Mouse (Mus musculus) telencephalon, adult 2 months (tissue): Measurements from ENCODE around the gene Stx5a.

Source experiments
- DNase-seq: peaks from one replicate; pipeline ENCODE4 v3.0.0-alpha.2; 2011; ENCODE audit warnings: low read depth, low spot score

Gene Stx5a

DNA sequence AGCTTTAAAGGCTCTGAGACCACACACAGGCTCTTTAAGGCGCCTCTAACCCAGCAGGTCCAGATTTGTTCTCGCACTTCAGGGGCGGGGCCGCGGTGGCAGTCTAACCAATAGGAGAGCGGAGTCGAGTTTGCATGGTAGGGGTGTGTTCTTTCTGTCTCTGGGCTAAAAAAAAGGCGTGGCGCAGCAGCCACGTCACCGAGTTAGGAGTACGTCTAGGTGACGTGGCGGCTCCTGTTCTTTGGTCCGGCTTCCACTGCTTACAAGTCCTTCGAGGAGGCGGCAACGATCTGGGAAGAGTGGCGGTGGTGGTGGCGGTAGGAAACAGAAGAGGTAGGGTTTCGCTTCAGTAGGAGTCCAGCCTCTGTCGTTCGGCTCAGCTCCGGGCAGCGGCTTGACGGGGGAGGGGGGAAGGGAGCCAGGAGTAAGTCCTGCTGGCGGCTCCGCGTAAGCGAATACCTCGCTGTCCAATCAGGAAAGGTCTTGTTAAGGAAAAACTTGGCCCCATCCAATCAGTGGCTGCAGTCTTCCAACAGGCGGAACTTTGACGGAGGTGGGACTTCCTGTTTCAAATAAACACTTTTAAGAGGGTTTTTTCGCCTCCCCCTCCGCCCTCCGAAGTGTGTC, at the start of gene Stx5a:
Gene Stx5a (plus strand): TSS at position 171 of the 627 bp plus-strand sequence.
- DNase-seq = peak; percentile 99

DNA sequence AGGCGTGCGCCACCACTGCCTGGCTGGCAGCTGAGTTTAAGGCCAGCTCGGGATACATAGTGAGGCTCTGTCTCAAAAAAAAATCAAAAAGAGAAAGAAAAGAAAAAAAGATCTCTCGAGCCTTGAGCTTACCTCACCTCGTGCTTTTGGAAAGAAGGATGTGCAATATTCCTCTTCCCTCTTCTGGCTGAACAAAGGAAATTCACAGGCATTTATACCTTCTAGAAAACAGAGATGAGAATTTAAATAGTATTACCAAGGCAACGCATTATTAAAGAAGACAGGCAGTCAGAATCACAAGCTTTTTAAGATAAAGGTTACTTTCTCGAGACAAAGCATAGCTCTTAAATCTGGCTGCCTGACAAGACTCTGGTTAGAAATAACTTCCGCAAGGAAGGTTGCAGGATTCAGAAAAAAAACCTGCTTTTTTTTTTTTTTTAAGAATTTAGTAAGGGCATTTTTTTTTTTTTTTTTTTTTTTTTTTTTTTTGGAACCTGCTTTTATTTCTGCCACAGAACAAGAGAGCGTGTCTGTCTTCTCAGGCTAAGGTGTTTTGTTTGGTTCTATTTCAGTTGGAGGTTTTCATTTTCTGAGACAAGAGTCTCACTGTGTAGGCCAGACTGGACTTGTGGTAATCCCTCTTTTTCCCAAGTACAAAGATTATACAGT, 49.2 kb upstream of the Stx5a start:
- peak; percentile 58 for DNase-seq

DNA sequence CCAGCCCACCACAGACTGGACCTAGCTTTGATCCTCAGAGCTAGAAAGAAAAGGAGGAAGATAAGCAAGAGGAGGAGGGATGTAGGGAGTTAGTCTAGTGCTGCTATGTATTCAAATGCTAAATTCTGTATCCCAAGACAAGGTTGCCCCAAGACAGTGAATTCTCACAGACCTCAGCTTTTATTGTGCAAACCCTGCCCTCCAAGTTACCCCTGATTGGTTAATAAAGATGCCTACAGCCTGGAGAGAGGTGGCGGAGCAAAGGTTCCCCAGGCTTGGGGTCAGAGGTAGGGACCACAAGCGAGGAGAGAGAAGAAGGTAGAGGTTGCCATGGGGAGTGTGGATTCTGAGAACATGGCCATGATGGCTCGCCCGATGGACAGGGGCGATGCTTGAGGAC, 48.5 kb upstream of the Stx5a start:
- no peak for DNase-seq

DNA sequence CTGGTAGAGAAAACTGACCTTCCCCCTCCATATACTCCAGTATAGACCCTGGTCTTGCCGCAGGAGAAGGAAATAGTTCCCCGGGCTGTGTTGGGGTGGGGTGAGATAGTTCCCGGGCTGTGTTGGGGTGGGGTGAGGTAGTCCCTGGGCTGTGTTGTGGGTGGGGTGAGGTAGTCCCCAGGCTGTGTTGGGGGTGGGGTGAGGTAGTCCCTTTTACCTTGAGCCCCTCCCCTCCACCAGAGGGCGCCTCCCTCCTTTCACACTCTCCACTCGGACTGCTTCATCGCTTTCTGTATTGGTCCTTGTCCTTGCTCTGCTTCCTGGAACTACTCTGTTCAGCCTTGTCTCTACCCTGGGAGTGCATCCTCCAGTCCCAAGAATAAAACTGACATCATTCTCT, 45.9 kb upstream of the Stx5a start:
- no peak for DNase-seq

DNA sequence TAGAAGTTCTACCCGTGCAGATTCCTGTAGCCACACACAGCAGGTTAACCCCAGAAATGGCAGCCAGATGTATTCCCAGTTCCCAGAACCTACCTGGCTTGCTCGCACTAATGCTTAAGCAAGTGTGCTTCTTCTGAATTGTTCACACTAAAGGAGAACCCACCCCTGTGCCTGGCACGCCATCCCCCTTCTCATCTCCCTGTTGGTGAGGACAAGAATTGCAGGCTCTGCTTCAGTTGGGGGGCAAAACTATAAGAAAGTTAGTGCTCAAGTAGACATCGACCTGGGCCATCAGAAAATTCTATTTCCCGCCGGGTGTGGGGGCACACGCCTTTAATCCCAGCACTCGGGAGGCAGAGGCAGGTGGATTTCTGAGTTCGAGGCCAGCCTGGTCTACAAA, 41.6 kb upstream of the Stx5a start:
- DNase-seq = no peak

DNA sequence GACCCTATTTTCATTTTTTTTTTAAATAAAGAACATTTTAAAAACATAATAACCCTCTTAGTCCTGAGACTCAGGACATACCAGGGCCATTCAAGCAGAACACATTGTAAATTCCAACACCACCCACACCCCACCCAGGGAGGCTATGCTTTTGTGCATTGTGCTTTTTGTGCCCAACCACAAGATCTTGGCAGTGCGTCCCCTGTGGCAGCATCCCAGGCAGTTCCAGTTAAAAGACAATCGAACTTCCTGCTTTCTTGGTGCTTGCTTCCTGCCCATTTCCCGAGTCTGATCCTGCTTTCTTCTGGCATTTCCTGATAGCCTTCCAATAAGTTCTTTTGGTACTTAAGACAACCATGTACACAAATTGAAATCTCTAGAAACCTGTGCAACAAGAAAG, 38.8 kb upstream of the Stx5a start:
- no peak for DNase-seq

DNA sequence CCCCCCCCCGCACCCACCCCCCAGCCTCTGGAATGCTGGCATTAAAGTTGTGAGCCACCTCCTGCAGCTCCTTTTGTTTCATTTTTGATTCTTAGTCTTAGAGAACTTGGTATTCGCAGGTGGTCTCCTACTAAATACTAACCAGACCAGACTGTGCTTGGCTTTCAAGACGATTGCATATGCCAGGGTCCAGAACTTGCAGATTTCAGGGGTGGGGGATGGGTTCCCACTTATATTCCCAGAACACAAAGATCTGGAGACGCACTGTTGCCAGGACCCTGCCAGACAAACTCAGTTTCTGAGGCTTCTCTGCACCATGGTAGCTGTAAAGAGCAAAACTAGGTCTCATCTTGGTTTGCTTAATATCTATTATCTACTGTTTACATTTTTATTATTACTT, 37.6 kb upstream of the Stx5a start:
- DNase-seq = no peak

DNA sequence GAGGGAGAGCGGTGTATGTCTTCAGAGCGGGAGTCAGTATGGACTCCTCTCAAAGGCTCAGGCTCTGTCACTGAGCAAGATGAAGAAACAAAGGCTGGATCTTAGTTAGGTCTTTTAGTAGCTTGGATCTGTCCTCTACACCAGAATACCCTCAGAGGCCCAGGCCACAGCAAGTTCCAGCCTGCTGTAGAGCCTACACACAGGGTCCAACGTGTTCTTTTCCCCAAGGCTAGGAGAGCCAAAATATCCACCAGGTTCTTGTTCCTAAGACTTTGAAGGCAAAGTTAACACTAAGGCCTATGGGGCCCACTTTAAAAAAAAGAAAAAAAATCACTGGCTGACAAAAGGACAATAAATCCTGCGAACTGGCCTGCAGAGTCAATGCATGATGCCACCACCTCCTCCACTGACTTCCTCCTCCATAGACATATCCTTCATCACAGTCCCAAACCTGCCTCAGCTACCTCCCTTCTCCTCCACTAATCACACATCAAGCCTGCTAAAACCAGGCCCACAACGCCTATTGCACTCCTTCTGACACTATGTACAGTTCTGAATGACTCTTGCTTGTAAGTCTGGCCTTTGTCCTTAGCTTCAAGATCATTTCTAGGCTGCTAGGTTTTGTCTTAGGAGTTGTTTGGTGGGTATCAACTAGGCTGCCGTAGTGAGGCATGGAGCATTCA, 36.0 kb upstream of the Stx5a start:
- DNase-seq = no peak

DNA sequence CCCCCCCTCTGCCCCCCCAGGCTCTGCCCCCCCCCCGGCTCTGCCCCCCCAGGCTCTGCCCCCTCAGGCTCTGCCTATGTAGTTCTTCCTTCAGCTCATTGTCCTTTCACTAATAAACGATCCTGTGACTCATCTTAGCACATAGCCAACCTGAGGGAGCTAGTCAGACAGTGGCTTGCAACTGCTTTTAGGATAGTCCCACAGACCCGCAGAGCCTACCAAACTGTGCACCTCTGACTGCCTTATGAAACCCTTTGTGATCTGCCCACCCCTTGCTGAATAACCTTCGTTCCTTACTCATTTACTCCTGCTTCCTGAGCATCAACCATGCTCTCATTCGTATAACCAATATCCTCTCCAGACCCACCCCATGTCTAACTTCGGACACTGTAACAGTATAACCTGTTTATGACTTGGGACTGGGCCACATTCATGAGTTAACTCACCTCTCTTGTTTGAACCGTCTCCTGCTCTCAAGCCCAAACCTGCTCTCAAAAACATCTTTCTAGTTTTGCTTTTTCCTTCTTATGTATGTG, 35.0 kb upstream of the Stx5a start:
- no peak for DNase-seq

DNA sequence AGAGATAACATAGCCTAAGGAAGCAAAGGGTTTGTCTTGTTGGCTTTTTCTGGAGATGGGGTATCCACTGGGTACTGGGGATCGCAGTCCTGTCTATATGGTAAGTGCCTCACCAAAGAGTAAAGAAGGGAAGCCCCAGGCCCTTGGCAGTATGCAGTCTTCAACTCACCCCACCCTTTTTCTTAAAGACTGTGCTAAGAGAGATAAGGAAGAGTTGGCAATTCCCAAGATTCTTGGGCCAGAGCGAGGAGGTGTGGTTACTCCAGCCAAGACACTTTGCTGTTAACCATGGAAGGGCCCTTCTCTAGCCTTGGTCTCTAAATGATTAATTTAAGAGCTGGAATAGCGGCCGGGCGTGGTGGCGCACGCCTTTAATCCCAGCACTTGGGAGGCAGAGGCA, 34.3 kb upstream of the Stx5a start:
- no peak for DNase-seq

DNA sequence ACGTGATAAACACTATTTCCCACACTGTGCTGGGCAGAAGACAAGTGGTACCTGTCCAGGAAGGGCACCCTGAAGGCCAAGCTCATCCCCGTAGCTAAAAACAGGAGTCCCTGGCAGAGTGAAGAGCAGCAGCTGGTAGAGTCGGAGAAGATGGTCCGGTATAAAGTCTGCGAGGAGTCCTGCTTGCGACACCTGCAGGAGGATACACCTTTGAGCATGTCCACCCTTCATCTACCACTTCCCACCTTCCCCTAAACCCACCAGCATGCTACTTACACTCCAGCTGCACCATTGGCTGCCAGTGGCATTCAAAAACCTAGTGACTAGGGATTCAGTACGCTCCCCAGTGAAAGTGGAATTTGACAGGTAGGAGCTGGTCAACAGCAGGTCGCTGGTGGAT, 32.3 kb upstream of the Stx5a start:
- DNase-seq = no peak

DNA sequence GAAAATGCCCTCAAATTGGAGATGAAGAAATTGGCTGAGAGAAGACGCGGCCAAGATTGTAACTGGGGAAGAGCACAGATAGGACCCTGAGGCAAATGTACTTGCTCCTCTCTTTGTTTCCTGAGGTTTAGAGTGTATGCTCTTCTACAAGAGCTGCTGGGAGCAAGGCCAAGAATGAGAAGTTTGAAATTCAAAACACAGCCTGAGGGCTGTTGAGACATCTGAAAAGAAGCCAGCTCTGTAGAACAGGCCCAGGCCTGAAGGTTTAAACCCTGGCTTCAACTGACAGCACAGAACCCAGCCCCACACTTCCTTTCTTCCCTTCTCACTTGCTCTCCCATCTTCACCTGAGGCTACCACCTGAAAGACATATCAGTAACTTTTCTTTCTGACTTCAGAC, 31.2 kb upstream of the Stx5a start:
- DNase-seq = no peak

DNA sequence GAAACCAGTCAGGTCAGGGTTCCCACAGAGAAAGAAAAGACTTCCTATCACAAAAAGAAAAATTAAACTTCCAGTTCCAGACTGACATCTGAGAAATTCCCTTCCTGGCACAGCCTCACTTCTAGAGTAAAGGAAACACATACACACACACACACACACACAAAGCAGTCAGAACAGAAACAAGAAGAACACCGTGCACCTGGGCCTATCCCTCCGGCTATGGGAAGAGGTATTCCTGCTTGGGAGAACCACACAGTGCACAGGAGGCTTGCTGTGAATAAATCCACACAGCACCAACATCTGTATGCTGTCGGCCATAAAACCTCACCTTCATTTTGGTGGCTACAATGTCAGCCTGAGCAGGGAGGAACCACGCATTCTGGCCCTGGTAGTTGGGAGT, 29.7 kb upstream of the Stx5a start:
- no peak for DNase-seq

DNA sequence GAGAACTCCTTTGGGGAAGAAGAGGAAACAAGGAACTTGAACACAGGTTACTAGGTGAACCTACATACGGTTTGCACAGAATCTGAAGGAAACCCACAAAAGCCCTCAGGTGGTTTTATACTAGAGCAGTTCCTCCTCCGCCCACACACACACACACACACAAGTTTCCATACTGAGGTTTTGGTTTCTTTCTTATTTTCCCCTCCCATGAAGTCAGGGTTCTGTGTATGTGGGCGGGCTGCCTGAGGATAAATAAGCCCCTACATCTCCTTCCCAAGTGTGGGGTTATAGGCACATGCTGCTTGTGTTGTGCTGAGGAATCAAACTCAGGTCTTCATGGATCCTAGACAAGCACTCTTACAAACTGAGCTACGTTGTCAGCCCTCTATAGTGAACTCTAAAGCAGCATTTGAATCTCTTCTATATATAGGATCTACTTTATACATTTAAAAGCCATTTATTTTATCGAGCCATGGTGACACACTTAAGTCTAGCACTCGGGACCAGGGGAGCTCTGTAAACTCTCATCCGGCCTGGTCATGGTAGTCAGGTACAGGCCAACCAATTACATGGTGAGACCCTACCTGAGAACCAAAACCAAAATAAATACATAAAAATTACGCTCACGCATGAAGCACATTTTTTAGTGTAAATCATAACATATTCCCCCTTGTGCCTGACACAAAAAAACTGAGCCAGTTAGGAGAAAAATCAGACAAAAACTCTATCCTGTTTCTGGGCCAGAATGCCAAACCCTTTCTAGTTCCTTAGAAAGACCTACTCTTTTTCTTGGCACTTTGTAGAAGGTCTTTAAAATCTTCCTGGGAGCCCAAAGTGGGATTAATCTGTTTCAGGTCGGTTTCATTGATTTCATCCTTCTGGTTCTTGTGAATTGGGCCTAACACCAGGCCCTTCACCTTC, 29.0 kb upstream of the Stx5a start:
- no peak for DNase-seq

DNA sequence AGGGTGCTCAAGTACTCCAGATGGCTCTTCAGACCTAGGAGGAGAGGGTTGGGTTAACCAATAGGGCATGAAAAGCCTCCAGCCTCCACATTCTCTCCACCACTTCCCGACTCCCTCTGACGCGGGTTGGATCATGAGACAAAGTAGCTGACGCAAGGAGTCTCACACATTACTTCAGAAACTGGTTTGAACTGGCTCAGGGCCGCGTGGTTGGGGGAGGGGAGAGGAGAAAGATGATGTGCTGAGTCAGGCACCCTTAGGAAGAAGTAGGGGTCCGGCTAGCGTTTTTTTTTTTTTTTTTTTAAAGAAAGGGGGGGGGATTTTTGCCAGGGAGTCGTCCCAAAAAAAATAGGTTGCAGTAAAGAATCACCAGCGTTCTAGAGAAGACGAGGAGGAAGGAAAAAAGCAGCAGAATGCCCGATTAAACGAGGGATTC, 28.3 kb upstream of the Stx5a start:
- no peak for DNase-seq

DNA sequence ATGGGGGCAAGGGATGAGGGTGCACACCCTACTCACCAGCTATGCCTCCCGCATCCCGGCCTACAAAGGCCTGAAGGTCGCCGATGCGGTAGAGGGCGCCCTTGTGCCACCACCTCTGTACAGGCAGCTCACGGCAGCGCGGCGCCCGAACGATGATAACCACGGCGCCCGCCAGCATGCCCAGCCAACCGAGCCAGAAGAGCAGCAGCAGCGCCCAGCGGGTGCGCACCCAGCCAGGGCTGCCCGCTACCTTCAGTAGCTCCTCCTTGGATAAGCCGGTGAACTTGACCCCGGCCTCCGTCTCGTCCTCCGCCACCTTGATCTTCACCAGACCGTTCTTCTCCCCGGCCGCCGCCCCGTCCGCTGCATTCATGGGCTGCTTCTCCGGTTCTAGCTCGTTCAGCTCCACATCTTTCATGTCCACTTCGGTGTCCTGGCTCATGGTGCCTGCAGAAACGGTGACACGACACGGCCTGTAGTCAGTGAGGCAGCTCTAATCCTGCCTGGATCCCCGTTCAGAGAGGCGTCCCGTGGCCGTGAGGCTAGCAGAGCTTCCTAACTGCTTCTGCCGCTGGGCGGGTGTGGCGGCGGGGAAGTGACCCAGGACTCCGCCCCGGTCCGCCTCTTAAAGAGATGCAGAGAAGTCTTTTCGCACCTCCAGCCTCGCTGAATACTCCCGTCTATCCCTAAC, 27.8 kb upstream of the Stx5a start:
- DNase-seq = peak; percentile 79

DNA sequence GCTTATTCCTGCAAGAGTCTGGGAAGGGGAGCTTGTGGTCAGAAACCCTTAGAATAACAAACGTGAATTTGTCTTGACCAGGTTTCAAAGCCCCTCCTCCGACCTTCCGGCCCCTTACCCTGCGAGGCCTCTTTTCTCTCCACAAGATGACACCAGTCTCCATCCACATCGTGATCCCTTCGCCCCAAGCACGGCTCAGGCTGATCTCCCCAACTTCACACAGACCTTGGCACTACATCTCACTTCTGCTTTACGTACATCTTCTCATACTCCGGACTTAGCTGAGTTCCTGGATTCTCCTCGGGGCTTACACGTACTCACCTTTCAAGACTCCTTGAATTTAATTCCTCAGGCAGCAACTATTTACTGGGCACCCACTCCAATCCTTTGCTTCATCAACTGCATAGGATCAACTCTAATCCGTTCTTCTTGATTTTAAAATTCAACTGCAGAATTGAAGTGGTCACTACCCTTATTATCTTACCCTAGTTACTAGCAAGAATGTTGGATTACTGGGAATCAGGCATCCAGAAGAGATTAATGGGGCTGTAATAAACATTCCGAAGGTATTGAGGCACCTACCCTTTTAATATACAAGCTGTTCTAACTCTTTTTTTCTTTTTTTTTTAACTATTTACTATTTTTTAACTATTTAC, 27.1 kb upstream of the Stx5a start:
- DNase-seq = no peak

DNA sequence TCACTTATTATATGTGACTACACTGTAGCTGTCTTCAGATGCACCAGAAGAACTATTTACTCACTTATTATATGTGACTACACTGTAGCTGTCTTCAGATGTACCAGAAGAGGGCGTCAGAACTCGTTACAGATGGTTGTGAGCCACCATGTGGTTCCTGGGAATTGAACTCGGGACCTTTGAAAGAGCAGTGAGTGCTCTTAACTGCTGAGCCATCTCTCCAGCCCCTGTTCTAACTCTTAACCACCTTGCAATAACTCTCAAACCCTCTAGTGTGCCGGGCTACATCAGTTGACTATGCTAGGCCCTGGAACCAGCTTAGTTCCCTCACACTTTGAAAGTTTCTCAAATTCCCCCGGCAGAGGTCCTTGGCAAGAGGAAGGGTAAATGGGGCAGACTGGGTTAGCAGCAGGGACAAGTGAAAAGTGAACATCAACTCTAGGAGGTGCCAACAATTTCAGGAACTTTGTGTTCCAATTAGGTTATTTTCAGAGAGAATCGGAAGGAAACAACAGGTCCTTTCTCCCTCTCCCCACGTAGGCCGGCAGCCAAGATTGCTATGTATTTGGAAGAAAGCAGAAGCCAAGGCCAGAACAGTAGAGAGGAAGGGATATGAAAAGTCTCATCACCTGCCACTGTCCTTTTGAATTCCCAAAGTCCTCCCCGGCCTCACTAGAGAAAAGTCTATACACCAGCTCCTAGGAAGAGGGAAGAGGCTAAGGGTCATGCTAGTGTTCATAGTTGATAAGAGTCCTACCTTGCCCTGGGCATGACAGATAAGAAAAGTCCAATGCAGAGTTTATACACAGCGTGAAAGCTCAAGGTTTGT, 26.3 kb upstream of the Stx5a start:
- no peak for DNase-seq

DNA sequence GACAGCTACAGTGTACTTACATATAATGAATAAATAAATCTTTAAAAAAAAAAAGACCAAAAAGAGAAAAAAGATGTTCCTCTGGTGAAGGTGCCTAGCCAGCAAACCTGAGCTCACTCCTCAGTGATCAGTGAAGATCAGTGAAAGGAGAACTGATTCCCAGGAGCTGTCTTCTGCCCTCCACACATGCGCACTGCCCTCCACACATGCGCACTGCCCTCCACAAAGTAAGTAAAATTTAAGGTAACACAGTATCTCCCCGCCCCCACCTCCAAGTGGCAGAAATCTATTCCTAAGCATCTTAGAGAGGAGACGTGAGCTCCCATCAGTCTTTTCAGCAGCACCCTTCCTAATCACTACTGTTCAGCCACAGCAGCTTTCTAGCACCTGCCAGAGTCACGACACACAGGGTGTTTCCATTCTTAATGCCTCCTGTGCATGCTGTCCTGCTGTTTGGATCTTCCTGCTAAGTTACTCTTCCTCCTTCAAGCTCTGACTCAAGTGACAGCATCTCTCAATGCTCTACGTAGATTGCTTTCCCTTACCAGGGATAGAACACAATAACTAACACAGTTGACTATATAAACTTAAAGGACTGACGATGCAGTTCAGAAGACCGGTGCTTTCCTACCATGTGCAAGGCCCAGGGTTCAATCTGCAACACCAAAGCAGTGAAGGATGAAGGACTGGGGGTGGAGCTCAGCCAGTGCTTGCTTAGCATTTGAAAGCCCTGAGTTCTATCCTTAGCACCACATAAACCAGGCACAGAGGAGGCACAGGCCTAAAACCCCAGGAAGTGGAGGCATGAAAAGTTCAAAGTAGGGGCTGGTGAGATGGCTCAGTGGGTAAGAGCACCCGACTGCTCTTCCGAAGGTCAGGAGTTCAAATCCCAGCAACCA, 25.1 kb upstream of the Stx5a start:
- no peak for DNase-seq
